Mouse (Mus musculus): ENCODE data around the gene Proser2.

The Proser2 gene

GRCm38 (mm10) chr2:6129555-6130355 is at the start of gene Proser2:
Proser2 (minus strand) TSS chr2:6130211.
- peak; percentile 83 for DNase-seq (ENCODE audit: low spot score)

GRCm38 (mm10) chr2:6179749-6180117 is 49.7 kb upstream of the Proser2 start:
- DNase-seq (ENCODE audit: low spot score): no peak

GRCm38 (mm10) chr2:6178901-6179748 is 49.1 kb upstream of the Proser2 start:
- DNase-seq (ENCODE audit: low spot score): no peak

DNA sequence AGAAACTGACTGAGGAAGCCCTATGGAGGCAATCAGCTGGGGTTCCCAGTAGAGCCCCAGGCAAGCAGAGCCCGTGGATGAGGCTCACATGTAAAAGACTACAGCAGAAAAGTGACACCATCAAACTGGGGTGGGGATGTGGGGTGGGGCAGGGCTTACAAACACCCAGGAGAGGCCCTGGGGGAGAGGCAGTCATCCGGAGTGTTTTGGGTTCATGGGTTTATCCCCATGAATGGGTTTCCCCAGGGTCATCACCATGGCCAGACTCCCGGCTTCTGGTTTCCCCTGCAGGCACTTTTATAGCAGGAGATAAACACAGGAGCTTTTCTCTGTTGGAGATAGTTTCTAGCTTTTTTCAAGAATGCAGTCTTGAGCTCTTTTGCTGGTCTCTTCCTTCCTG is 43.0 kb upstream of the Proser2 start:
- DNase-seq (ENCODE audit: low spot score): no peak

- DNase-seq (ENCODE audit: low spot score): no peak
These were observed 38.5 kb upstream of the Proser2 start for GRCm38 (mm10) chr2:6168560-6168959.

GRCm38 (mm10) chr2:6167843-6168558 is 38.0 kb upstream of the Proser2 start:
- DNase-seq (ENCODE audit: low spot score): peak; percentile 18

DNA sequence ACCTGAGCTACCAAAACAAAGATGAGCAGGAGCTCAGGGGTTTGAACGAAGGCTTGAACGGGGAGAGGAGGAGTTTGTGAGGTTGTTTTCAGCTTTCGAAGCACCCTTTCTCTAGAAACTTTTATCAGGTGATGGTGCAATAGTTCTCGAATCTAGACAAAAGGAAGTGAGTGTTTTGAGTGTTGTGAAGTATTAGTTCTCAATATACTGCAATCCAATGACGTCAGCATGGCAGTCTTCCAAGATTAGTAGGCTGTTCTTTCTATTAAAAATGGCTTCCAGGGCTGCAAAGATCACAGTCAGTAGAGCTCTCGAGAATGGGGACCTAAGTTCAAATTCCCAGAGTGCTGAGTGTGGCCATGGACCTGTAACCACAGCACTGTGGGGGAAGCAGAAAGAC is 35.8 kb upstream of the Proser2 start:
- no peak for DNase-seq (ENCODE audit: low spot score)

DNA sequence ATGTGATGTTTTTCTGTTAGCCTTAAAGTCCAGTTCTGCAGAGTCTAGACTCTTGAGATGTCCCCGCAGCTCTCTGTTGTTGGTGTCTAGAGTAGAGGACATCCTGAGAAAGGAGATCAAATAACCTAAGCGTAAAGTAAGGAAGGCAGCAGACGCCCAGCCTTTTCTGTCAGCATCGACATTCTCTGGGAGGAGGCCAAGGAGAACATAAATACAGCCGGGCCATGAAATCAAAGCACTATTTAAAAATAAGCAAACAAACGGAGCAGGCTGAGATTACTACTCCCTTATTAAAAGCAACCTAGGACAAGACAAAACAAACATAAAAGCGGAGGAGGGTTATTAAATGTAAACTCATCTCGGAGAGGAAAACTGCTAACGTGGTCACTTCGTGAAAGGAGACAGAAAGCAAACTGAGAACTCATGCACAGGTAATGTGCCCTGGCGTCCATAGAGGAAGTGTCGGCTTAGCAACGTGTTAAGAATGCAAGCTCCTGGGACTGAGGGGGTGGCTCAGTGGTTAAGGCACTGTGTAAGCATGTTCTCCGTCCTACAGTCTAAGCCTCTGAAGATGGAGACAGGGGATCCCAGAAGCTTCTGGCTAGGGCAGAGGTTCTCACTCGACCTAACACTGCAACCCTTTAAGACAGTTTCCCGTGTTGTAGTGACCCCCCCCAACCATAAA is 34.7 kb upstream of the Proser2 start:
- no peak for DNase-seq (ENCODE audit: low spot score)

DNA sequence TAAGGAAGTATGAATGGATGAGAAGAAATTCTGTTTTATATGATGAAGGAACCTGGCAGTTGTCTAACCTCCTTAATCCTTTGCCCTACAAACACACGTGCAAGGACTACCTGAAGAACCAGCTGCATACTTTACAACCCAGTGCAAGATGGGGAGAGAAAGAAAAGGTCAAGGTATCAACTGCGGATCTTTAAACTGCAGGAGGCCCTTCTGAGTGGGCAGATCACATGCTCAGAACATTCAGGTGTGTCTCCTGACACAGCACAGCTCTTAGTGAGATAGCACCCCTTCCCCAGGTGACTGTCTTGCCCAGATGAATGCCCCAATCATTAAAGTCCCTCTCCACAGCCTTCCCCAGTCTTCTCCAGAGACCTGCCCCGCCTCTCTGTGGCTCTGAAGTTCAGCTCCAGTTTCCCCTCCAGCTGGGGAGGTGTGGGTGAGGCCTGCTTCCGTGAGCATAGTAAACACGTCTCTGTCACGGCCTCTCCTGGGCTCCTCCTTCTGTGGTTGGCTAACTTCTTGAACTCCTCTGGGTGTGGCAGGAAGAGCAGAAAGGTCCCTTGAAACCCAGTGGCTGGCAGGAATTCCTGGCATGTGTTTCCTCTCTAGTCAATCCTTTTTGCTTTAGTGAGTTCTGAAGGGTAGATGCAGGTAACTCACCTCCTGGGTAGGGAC is 32.5 kb upstream of the Proser2 start:
- peak; percentile 10 for DNase-seq (ENCODE audit: low spot score)

DNA sequence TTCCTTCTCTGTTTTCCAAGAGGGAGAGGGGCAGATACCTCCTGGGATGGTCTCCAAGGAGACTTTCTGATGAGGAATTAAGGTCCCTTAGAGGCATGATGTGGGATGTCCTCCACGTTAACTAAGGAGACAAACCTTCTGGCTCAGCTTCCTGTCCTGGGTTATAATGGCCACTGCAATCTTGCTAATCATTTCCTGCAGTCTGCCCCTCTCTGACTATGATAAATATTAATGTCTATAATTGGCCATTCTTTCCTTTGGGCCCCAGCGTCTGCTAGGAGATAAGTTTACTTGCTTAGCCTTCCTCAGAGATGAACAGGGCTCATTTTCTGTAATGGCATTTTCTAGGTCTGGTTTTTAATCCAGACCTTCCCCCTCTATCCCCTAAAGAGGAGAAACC is 29.7 kb upstream of the Proser2 start:
- no peak for DNase-seq (ENCODE audit: low spot score)

DNA sequence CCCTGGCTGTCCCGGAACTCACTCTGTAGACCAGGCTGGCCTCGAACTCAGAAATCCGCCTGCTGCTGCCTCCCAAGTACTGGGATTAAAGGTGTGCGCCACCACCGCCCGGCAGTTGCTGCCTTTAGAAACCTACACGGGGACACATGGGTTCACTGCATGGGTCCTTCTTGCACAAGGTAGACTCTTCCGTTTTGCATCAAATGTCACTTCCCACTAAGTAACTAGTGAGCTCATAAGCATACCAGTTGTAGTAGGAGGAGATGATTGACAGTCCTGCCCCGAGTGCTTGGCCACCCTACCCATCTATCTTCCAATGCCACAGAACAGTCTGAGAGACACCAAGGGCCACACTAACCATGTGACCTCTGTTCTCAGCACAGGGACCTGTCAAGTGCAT is 29.2 kb upstream of the Proser2 start:
- DNase-seq (ENCODE audit: low spot score): no peak

- DNase-seq (ENCODE audit: low spot score): no peak
These were observed 27.6 kb upstream of the Proser2 start for GRCm38 (mm10) chr2:6157635-6158034.

DNA sequence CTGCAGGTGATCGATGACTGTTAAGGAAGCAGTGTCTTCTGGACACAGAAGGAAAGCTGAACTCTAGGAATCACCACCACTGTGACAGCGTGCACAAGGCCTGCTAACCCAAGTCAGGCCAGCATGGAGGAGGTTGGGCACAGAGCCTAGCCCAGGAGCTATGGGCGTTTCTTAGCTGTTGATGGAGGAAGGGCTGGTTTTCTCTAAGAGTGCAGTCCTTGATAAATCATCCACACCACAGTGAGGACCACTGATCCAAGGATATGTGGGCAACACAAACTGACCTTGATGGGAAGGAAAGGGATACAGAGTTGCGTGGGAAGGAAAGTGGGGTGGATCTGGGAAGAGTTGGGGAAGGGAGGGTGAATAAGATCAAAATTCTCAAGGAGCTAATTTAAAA is 27.2 kb upstream of the Proser2 start:
- no peak for DNase-seq (ENCODE audit: low spot score)

DNA sequence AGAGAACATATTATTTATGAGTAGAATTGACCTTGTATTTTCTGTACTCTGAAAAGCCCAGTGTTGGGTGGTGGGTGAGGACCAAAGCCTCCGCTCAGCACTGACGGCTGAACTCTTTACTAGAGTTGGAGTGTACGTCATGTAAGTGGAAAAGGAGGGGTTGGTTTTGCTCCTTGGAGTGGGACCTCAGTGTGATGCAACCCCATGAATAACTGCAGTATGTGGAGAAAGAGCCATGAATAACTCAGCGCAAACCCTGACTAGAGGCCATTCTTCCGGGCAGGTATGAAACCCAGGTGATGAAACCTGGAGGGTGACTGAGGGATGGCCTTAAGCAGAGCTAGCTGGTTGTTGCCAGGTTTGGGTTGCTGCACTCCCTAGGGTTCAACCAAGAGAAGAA is 19.8 kb upstream of the Proser2 start:
- no peak for DNase-seq (ENCODE audit: low spot score)

DNA sequence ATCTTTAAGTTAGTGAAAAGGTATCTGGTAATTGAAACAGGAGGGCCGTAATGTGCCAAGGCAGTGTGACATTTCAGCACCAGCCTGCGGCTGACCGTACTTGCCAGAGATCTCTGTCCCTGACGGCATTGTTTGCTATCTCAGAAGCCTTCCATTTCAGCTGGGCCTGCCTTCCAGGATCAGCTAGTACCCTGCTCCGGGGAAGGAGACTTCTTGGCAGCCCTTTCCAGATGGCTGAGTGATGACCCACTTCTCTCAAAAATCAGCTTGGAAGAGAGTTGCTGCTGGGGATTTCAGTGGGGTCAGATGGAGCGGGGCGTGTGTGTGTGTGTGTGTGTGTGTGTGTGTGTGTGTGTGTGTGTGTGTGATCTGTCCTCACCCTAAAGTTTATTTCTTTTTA is 16.9 kb upstream of the Proser2 start:
- DNase-seq (ENCODE audit: low spot score): no peak

GRCm38 (mm10) chr2:6146257-6146656 is 16.2 kb upstream of the Proser2 start:
- DNase-seq (ENCODE audit: low spot score): no peak

GRCm38 (mm10) chr2:6145611-6146010 is 15.6 kb upstream of the Proser2 start:
- no peak for DNase-seq (ENCODE audit: low spot score)

GRCm38 (mm10) chr2:6142915-6143654 is 13.1 kb upstream of the Proser2 start:
- no peak for DNase-seq (ENCODE audit: low spot score)

DNA sequence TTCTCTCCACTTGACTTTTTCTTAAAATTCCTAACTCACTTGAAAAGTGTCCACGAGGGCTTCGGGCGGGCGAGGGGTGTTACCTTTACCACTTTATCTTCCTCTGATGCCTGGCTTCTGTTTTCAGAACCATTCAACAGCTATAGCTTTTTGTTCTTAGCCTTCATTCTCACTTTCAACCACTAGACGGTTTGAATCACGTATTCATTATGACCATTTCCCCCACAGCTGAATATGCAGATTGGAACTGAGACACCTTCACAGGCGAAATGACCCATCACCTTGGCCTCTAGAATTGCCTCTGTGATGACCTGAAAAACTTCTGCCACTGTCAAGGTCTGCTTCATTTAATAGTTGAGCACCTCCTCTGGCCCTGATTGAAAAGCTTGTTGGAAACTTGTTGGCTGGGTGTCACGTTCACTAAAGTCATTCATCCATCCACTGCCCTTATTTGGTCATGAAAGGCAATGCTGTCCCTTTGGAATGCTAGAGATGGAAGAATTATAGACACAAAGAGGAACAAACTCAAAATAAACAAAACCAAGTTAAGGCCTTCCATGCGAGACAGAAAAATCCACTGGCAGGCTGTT is 10.7 kb upstream of the Proser2 start:
- DNase-seq (ENCODE audit: low spot score): no peak

DNA sequence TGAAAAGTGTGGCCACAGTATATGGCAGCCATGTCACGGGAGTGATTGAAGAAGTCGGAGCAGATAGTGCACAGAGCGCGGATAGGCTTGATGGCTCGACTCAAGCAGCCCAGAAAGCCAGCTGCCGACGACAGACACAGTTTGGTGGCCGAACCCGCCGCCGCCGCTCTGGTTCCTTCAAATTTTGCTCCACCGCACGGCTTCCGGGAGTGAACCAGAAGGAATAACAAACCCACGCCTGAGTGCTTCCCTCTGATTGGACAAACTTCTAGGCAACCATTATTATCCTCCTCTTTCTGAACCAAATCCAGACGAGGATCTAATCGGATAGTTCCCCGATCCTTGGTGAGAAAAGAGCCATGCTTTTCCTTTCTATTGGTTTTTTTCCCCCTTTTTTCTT is 3.9 kb upstream of the Proser2 start:
- no peak for DNase-seq (ENCODE audit: low spot score)
